Mouse (Mus musculus) neural tube, embryonic 13.5 days (tissue): ENCODE data around the gene Phf7. TPM values are rescaled to one million over a fixed set of nuclear protein-coding genes. Genes with fewer than 3 reads are reported as not detected.

Experiments
- ATAC-seq: fragments of 200-750 bp; cut with Nextera tagmentation; 2 replicates; pipeline ENCODE4 v1.8.0; 2017; ENCODE audit warnings: low read depth, mild to moderate bottlenecking, moderate TSS enrichment, moderate library complexity
- H3K27ac ChIP-seq: fragments of 300-500 bp; sonication (generic); replicated peaks from 2 replicates; pipeline ENCODE4 v1.5.1; 2015; ENCODE audit warnings: moderate library complexity, mild to moderate bottlenecking, inconsistent platforms
- H3K27me3 ChIP-seq: fragments of 300-500 bp; sonication (generic); 2 replicates; pipeline ENCODE4 v1.6.1; 2015; ENCODE audit warnings: mild to moderate bottlenecking, inconsistent platforms
- H3K36me3 ChIP-seq: fragments of 300-500 bp; sonication (generic); 2 replicates; pipeline ENCODE4 v1.6.1; 2015; ENCODE audit warnings: mild to moderate bottlenecking, inconsistent platforms
- H3K4me1 ChIP-seq: fragments of 300-500 bp; sonication (generic); replicated peaks from 2 replicates; pipeline ENCODE4 v1.6.1; 2015; ENCODE audit warnings: inconsistent platforms
- H3K4me2 ChIP-seq: fragments of 300-500 bp; sonication (generic); 2 replicates; pipeline ENCODE4 v1.6.1; 2015; ENCODE audit warnings: inconsistent platforms, mild to moderate bottlenecking, moderate library complexity
- H3K4me3 ChIP-seq: fragments of 300-500 bp; sonication (generic); 2 replicates; pipeline ENCODE4 v1.5.1; 2015; ENCODE audit warnings: mild to moderate bottlenecking, inconsistent platforms
- H3K9ac ChIP-seq: fragments of 300-500 bp; sonication (generic); 2 replicates; pipeline ENCODE4 v1.6.1; 2015; ENCODE audit warnings: moderate library complexity, mild to moderate bottlenecking, inconsistent platforms
- H3K9me3 ChIP-seq: fragments of 300-500 bp; sonication (generic); 2 replicates; pipeline ENCODE4 v1.6.1; 2016; ENCODE audit warnings: inconsistent platforms
- WGBS: fragments of 180-500 bp; shearing (Covaris S2); methylation state at CpG from one replicate; pipeline ENCODE4 v1.1.7; 2015; 5-methylcytosine and 5-hydroxymethylcytosine counted together
- polyA plus RNA-seq: library from polyadenylated mRNA; unstranded; fragments of >200 nt; fragmentation: Nextera tagmentation; extraction: Ambion mirVana; gene quantifications from 2 replicates; pipeline ENCODE4 v1.2.1, GENCODE M21; 2015

Phf7 gene
- 12.2 and 13.2 TPM in 2 replicates for polyA plus RNA-seq

- H3K4me1 ChIP-seq = peaks cover 23% of the 10 kb centered on the region
- H3K27me3 ChIP-seq = no peaks in the 10 kb centered on the region
- peak within 1 kb of the TSS; percentile 97 for H3K9ac ChIP-seq
- ATAC-seq = peak; percentile 91
- peaks cover 36% of the 10 kb centered on the region for H3K36me3 ChIP-seq
- H3K27ac ChIP-seq = peak within 1 kb of the TSS; percentile 95
- H3K9me3 ChIP-seq = no peaks in the 10 kb centered on the region
- under 1% methylated on average over 75 of the region's 75 CpGs for WGBS
- H3K4me3 ChIP-seq = peak within 1 kb of the TSS; percentile 98
- H3K4me2 ChIP-seq = peak within 1 kb of the TSS; percentile 91
Measured at GRCm38 (mm10) chr14:31251084-31251604, at the start of gene Phf7, which contains the start of gene Bap1. TSS of gene Phf7 (minus strand) at chr14:31251317. TSS of gene Bap1 (plus strand) at chr14:31251450.

GRCm38 (mm10) chr14:31285728-31286127 is 34.6 kb upstream of the Phf7 start:
- no peak overlapping the region for H3K4me2 ChIP-seq
- 91% methylated on average over 8 of the region's 8 CpGs for WGBS

GRCm38 (mm10) chr14:31272164-31272563 is 21.0 kb upstream of the Phf7 start:
- 26% methylated on average over 7 of the region's 7 CpGs for WGBS
- Histone ChIP-seq H3K9me3 (no peaks in the 10 kb centered on the region), H3K9ac (no peak overlapping the region), H3K27me3 (no peaks in the 10 kb centered on the region), H3K27ac (no peak overlapping the region), H3K4me2 (no peak overlapping the region), H3K4me3 (no peak overlapping the region), H3K36me3 (no peaks in the 10 kb centered on the region), H3K4me1 (peaks cover 25% of the 10 kb centered on the region)
- ATAC-seq = no peak

More at GRCm38 (mm10) chr14:31285728-31286127, 34.6 kb upstream of the Phf7 start:
- no peak for ATAC-seq
- Histone ChIP-seq H3K4me3 (no peak overlapping the region), H3K4me1 (no peaks in the 10 kb centered on the region), H3K27ac (no peak overlapping the region), H3K36me3 (no peaks in the 10 kb centered on the region), H3K9me3 (no peaks in the 10 kb centered on the region), H3K27me3 (no peaks in the 10 kb centered on the region), H3K9ac (no peak overlapping the region)

- H3K4me1 ChIP-seq = peaks cover 25% of the 10 kb centered on the region
- no peak overlapping the region for H3K27ac ChIP-seq
- H3K4me2 ChIP-seq = no peak overlapping the region
- H3K9ac ChIP-seq = no peak overlapping the region
- no peak overlapping the region for H3K4me3 ChIP-seq
- ATAC-seq = no peak
- H3K36me3 ChIP-seq = no peaks in the 10 kb centered on the region
- H3K9me3 ChIP-seq = no peaks in the 10 kb centered on the region
- H3K27me3 ChIP-seq = no peaks in the 10 kb centered on the region
- 91% methylated on average over 6 of the region's 6 CpGs for WGBS
Measured at GRCm38 (mm10) chr14:31271121-31271520, 20.0 kb upstream of the Phf7 start.

- peaks cover 25% of the 10 kb centered on the region for H3K4me1 ChIP-seq
- peak overlapping the region; percentile 51 for H3K4me2 ChIP-seq
- 15% methylated on average over 28 of the region's 28 CpGs for WGBS
- H3K9ac ChIP-seq = peak overlapping the region; percentile 60
- peak overlapping the region; percentile 40 for H3K27ac ChIP-seq
- H3K27me3 ChIP-seq = no peaks in the 10 kb centered on the region
- no peaks in the 10 kb centered on the region for H3K9me3 ChIP-seq
- H3K36me3 ChIP-seq = no peaks in the 10 kb centered on the region
- H3K4me3 ChIP-seq = peak overlapping the region; percentile 28
- peak; percentile 70 for ATAC-seq
Measured at GRCm38 (mm10) chr14:31269456-31270100, 18.5 kb upstream of the Phf7 start.

- Histone ChIP-seq H3K4me3 (no peak overlapping the region), H3K9ac (peak overlapping the region; percentile 60; the same call in 1 of the 2 replicates), H3K36me3 (no peaks in the 10 kb centered on the region), H3K27ac (peak overlapping the region; percentile 52; the same call in 1 of the 2 replicates), H3K4me2 (peak overlapping the region; percentile 51), H3K27me3 (no peaks in the 10 kb centered on the region), H3K9me3 (no peaks in the 10 kb centered on the region), H3K4me1 (peaks cover 25% of the 10 kb centered on the region)
- WGBS = 39% methylated on average over 9 of the region's 9 CpGs
- peak; percentile 53 for ATAC-seq
Measured at GRCm38 (mm10) chr14:31268301-31269001, 17.3 kb upstream of the Phf7 start.

- Histone ChIP-seq H3K4me3 (no peak overlapping the region), H3K4me2 (no peak overlapping the region), H3K27me3 (no peaks in the 10 kb centered on the region), H3K9me3 (no peaks in the 10 kb centered on the region), H3K36me3 (no peaks in the 10 kb centered on the region), H3K27ac (no peak overlapping the region), H3K4me1 (peaks cover 25% of the 10 kb centered on the region), H3K9ac (no peak overlapping the region)
- 83% methylated on average over 11 of the region's 11 CpGs for WGBS
- no peak for ATAC-seq
Measured at GRCm38 (mm10) chr14:31267649-31268048, 16.5 kb upstream of the Phf7 start.

GRCm38 (mm10) chr14:31260932-31261331 is 9.8 kb upstream of the Phf7 start:
- no peaks in the 10 kb centered on the region for H3K9me3 ChIP-seq

GRCm38 (mm10) chr14:31260374-31260773 is 9.3 kb upstream of the Phf7 start:
- H3K36me3 ChIP-seq = peaks cover 70% of the 10 kb centered on the region
- WGBS = 94% methylated on average over 4 of the region's 4 CpGs
- no peaks in the 10 kb centered on the region for H3K9me3 ChIP-seq
- ATAC-seq = no peak
- H3K4me2 ChIP-seq = no peak overlapping the region
- no peak overlapping the region for H3K4me3 ChIP-seq
- no peaks in the 10 kb centered on the region for H3K27me3 ChIP-seq
- H3K9ac ChIP-seq = no peak overlapping the region
- H3K4me1 ChIP-seq = no peaks in the 10 kb centered on the region
- no peak overlapping the region for H3K27ac ChIP-seq

More at GRCm38 (mm10) chr14:31260932-31261331, 9.8 kb upstream of the Phf7 start:
- no peak for ATAC-seq
- H3K4me3 ChIP-seq = no peak overlapping the region
- peaks cover 64% of the 10 kb centered on the region for H3K36me3 ChIP-seq
- H3K9ac ChIP-seq = no peak overlapping the region
- no peak overlapping the region for H3K27ac ChIP-seq
- WGBS = 97% methylated on average over 9 of the region's 9 CpGs
- H3K4me2 ChIP-seq = no peak overlapping the region
- H3K27me3 ChIP-seq = no peaks in the 10 kb centered on the region
- H3K4me1 ChIP-seq = no peaks in the 10 kb centered on the region

GRCm38 (mm10) chr14:31258476-31259050 is 7.4 kb upstream of the Phf7 start:
- H3K27ac ChIP-seq = no peak overlapping the region
- H3K4me3 ChIP-seq = no peak overlapping the region
- H3K4me1 ChIP-seq = no peaks in the 10 kb centered on the region
- H3K9me3 ChIP-seq = no peaks in the 10 kb centered on the region
- no peak for ATAC-seq
- peaks cover 88% of the 10 kb centered on the region for H3K36me3 ChIP-seq
- no peak overlapping the region for H3K4me2 ChIP-seq
- 96% methylated on average over 14 of the region's 14 CpGs for WGBS
- H3K9ac ChIP-seq = no peak overlapping the region
- no peaks in the 10 kb centered on the region for H3K27me3 ChIP-seq

- no peaks in the 10 kb centered on the region for H3K27me3 ChIP-seq
- WGBS = 88% methylated on average over 5 of the region's 5 CpGs
- peak overlapping the region; percentile 98 for H3K4me3 ChIP-seq
- ATAC-seq = no peak
- H3K9ac ChIP-seq = peak overlapping the region; percentile 97
- H3K27ac ChIP-seq = no peak overlapping the region
- peaks cover 46% of the 10 kb centered on the region for H3K36me3 ChIP-seq
- H3K4me2 ChIP-seq = peak overlapping the region; percentile 91
- H3K4me1 ChIP-seq = peaks cover 23% of the 10 kb centered on the region
- H3K9me3 ChIP-seq = no peaks in the 10 kb centered on the region
Measured at GRCm38 (mm10) chr14:31252091-31252490, 974 bp upstream of the Phf7 start.

GRCm38 (mm10) chr14:31251626-31252025 is 509 bp upstream of the Phf7 start:
- Histone ChIP-seq H3K4me1 (peaks cover 23% of the 10 kb centered on the region), H3K9me3 (no peaks in the 10 kb centered on the region), H3K36me3 (peaks cover 41% of the 10 kb centered on the region), H3K27me3 (no peaks in the 10 kb centered on the region), H3K4me3 (peak overlapping the region; percentile 98), H3K9ac (peak overlapping the region; percentile 97), H3K4me2 (peak overlapping the region; percentile 91), H3K27ac (peak overlapping the region; percentile 95)
- WGBS = under 1% methylated on average over 18 of the region's 18 CpGs
- no peak for ATAC-seq
